Mouse (Mus musculus): Measurements from ENCODE around the gene Zpld1.

Gene Zpld1

DNA sequence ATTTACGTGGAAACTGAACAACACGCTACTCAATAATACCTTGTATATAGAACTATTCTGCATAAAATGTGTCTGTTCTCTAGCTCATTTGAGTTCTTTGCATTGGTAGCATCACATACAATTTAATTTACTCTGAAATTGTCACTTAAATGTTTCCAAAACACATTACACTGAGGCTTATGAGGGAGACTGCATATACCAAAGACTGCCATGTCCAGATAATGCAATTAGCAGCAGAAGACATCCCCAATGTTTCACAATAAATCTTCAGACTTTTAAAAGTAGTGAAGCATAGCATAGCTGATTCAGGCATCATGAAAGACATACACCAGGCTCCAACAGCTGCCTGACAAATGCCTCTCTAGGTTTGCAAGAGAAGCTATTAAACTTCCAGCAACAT, at the start of gene Zpld1:
Gene Zpld1, minus strand, starts transcription at position 101 of the 400 bp plus-strand sequence.
- no peak for DNase-seq (ENCODE audit: low spot score in 2 of 2)

DNA sequence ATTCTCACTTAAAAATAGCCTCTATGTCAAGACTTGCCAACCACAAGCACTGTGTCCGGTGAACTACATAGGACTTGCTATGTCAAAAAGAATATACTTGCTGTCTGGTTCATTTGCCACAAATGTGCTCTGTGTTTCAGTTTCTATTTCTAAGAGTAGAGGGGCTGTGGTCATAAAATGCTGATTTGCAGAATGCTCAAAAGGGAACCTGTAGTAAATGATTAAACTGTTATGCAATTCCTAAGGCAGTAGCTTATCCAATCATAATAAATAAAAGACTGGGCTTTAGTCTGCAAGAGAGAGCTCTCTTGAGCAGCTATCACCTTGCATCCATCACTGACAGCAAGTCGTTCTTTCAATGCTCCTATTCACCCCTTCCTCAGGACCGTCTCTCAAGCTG, 47.9 kb upstream of the Zpld1 start:
- DNase-seq (ENCODE audit: low spot score in 2 of 2) = no peak

DNA sequence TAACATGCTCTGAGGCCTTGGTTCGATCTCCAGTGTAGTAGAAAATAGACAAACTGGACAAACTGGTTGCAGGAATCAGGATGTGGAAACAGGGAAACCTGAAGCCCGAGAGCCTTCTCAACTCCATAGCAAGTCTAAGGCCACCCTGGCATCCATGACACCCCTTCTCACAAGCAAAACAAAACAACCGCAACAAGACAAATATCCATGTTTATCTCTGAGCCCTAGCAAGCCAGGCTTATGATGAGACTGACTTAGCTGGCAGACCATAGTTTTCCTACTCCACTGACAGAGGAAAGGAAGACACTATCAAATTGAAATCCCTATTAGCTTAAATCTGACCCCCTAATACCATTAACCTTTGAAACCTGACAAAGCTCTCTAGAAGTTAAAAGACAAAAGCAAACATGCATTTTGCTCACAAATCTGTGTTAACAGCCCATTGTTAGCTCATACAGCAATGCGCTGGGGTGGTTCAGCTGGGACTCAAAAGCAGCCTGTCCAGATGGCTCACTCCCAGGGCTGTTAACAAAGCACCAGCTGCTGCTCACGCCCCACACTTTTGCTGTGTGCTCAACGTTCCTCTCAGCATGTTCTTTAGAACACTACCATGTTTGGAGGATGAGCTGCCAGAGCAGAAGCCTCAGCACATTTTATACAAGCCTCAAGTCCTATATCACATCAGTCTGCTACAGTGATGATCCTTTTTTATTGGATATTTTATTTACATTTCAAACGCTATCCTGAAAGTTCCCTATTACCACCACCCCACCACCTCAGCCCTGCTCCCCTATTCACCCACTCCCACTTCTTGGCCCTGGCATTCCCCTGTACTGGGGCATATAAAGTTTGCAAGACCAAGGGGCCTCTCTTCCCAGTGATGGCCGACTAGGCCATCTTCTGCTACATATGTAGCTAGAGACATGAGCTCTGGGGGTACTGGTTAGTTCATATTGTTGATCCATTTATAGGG, 24.0 kb upstream of the Zpld1 start:
- peak; percentile 54 to 55 for DNase-seq (ENCODE audit: low spot score in 2 of 2)

DNA sequence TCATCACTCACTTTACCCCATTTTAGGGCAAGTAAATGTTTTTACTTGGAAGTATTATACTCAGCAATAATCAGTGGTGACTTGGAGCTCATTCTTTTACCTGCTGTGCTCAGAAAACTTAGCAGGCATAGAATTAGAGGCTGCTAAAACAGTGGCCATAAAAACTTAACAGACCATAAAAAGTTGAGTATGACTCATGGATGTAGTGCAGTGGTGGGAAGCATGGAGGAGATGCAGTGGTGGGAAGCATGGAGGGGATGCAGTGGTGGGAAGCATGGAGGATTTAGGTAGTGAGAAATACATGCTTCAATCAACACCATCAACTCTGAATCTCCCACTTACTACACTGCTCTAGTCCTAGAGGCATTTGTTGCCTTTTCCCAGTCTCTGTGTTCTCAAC, 19.2 kb upstream of the Zpld1 start:
- no peak for DNase-seq (ENCODE audit: low spot score in 2 of 2)

DNA sequence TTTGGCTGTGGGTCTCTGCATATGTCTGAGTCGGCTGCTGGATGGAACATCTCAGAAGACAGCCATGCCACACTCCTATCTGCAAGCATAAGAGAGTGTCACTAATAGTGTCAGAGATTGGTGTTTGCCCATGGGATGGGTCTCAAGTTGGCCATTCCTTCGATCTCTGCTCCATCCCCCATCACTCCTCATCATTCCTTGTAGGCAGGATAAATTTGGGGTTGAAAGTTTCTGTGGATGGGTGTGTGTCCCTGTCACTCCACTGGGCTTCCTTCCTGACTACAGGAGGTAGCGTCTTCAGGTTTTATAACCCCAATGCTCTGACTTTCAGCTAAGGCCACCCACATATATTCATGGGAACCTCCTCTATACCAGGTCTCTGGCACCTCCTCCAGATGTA, 14.3 kb upstream of the Zpld1 start:
- no peak for DNase-seq (ENCODE audit: low spot score in 2 of 2)

DNA sequence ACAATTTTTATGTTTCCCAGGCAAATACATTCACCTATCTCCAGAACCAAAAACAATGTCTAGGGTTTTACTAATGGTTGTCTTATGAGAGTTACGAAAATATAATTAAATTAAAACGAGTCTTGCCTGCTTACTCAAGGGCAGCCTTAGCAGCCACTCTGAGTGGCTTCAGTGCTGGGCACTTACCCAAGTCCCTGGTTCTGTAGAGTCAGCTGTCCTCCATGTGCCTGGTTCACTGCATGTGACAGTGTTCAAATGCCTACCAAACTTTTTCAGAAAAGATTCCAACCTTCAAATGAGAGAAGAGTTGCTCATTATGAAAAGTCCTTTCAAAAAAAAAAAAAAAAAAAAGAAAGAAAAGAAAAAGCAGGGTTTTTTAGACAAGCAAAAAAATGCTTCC, 15.1 kb downstream of the Zpld1 start:
- no peak for DNase-seq (ENCODE audit: low spot score in 2 of 2)

DNA sequence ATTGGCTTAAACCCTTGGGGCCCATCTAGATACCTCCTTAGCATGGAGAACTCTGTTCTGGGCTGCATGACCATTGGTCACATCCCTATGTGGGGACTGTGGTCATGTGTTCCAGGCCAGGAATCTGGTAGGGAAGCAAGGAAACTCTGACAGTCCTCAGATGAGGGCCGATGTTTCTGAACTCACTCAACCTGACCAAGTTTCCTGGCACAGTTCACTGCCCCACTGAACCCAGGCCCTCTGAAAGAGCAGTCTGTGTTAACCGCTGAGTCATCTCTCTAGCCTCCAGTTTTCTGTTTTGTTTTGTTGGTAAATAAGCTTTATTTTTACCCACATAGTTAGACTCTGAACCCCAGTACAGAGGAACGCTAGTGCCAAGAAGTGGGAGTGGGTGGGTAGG, 20.3 kb downstream of the Zpld1 start:
- DNase-seq (ENCODE audit: low spot score in 2 of 2) = no peak

DNA sequence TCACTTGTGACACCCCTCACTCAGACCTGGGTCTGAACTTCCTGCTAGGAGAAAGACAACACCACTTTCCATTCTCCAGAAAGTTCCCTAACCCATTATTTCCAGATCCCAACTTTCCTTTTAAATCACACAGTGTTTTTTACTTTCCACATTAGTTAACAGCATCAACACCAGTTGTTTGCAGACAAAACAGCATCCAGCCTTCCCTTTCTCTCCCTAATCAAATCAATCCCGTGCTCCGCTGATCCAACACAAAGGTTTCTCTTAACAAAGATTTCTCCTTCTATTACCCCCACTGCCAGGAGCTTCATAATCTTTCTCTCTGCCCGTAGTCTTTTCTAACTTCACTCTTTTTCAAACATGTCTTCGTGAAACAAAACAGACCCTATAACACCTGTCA, 32.5 kb downstream of the Zpld1 start:
- no peak for DNase-seq (ENCODE audit: low spot score in 2 of 2)

DNA sequence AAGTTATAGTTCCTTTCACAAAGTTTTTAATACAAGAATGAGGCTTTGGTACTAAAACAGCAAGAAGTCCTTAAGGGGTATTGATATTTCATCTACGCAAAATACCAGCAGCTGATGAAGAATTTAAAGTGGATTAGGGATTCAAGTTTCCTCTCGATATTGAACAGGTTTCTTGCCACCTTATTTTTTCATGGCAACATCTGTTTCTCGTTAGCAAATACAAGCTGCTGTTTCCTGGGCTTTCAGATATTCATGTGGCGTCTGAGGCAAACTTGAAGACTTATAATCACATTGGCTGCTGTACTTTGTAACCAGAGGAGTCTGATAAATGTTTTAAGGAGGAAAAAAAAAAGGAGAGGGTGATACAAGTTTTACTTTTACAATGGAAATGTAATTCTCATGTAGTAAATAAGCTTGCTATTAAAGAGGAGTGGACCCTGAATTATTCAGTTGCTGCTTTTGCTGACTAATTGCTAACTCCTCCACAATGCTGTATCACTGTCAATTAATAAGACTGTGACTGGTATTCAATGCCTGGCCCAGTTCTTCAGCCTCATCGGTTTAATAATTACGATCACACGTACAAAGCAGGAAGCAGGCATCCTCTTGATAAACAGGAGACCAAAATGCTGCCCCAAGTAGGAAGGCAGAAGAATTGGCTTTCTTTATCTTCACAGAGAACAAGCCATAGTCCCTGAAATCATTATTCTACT, 36.8 kb downstream of the Zpld1 start:
- DNase-seq (ENCODE audit: low spot score in 2 of 2) = no peak

DNA sequence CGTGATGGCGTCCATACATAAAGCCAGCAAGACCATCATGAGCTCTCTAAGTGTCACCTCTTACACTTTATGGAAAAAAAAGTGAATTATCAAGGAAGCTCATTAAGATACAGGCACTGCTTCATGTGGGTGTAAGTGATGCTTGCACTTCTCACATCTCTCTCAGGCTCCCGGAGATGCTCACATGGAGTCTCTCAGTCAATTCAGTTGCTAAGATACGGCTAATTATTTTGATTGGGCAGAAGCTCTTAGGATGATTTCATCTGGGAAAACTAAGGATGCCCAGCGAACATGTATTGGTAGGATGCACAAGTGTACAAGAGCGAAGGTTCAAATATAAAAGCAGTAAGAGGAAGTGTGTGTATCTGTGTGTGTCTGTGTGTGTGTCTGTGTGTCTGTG, 38.1 kb downstream of the Zpld1 start:
- peak in 1 of 2 experiments; percentile 5 for DNase-seq (ENCODE audit: low spot score in 2 of 2)

DNA sequence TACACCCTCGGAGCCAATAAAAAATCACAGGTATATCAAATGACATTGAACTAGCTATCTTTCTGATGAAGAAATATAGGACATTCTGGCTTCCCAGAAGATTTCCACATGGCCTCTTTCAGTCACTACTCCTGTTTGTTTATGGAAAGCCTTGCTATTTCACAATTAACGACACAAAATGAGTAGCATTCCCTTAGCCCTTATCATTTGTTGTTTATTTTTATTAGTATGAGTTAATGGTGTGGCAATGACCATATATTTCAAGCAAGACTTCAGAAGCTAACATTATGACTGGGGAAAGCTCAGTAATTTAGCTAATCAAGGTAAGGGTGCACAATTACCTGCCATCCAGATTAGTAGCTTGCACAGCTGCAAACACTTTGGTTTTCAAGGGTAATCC, 56.8 kb downstream of the Zpld1 start:
- no peak for DNase-seq (ENCODE audit: low spot score in 2 of 2)

DNA sequence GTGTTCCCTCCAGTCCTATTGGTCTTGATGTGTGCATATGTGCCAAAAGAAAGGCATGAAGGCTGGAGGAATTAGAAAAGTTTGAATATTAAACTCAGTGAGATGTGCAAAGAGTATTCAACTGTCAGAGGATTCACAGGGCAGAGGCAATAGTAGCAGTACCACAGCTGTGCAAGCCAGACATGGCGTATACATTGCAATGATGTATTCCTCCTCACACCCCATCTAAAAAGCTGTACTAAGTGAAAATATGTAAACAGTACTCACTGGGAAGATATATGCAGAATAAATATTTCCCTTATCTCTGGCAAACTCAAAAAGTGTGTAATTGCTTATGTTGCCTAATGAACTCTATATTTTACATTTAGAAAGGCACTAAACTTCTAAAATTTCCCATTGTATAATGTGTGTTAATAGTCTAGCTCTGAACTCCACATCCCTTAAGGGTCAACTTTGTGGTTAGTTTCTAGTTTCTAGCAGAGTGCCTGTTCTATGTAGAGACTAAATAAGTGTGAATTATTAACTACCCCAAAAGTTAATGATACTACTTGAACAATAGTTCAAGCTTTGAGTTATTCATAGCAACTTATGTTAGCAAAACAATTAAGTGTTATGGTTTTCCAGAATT, 68.7 kb downstream of the Zpld1 start:
- DNase-seq (ENCODE audit: low spot score in 2 of 2) = no peak

DNA sequence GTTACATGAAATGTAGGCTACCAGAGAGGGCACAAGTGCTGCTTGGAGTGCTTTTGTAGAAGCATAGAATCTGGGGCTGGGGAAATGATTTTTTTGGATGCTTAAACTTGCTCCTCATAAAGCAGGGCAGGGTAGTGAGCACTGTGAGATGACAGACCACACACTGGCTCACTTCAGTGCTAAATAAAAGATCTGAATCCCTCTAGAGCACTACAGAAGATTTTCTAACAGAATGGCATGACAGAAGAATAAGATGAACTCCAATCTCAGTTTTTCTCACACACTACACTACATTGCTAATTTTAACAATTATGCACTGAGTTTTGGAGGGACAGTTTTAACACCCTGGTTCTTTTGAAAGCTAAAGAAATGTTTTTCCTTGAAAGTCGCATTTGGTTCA, 93.8 kb downstream of the Zpld1 start:
- DNase-seq (ENCODE audit: low spot score in 2 of 2) = no peak

DNA sequence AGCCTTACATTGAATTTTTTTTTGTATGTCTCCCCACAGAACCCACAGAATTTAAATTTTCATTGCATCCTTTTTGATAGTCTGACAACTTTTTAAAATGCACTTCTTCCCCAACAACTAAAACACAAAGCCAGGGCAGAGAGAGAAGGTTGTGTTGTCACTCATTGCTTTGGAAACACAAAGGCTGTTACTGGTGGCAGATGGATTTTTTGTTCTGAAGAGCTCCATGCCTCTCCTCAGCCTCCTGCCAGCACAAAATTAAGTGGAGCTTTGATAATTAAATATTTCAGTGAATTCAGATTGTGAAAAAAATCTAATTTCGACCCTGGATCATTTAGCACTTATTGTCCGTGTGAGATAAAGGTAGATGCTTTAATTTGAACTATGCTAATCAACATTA, 107.4 kb downstream of the Zpld1 start:
- DNase-seq (ENCODE audit: low spot score in 2 of 2) = no peak

DNA sequence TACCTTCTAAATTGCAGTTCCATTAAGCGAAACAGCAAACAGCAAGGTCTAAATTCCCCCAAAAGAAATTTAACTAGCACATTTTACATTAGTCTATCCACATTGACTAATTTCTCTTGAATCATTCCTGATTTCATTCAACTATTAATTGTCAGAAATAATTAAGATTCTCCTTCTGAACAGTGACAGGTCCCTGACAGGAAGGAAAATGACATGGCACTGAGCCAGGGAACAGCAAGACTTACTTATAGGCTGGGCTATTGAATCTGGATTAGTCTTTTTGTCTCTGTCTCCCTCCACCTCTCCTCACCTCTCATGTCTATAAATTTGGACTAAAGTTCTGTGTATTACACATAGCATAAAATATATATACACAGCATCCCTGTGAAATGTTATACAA, 112.4 kb downstream of the Zpld1 start:
- no peak for DNase-seq (ENCODE audit: low spot score in 2 of 2)

Data from frontal cortex, postnatal 10 days (tissue).